Mouse (Mus musculus): Measurements from ENCODE around the gene Gm43518. TPM values are rescaled to one million over a fixed set of nuclear protein-coding genes. Genes with fewer than 3 reads are reported as not detected.

Gene Gm43518
- not detected in 2 replicates for polyA plus RNA-seq (2012)

GRCm38 (mm10) chr5:123927118-123927517, at the start of gene Gm43518:
TSS of gene Gm43518 (plus strand) at chr5:123927418.
- TF ChIP-seq GATA1 (IDR thresholded peaks at IDR 0.05; ENCODE audit: low read length), result no peak

- no peak for TF ChIP-seq GATA1 (IDR thresholded peaks at IDR 0.05; ENCODE audit: low read length)
Observed at GRCm38 (mm10) chr5:123878056-123878455, 49.2 kb upstream of the Gm43518 start.

GRCm38 (mm10) chr5:123879928-123880327, 47.3 kb upstream of the Gm43518 start, which contains the start of gene Hcar1:
TSS of gene Hcar1 (minus strand) at chr5:123880020.
- no peak for TF ChIP-seq GATA1 (IDR thresholded peaks at IDR 0.05; ENCODE audit: low read length)

GRCm38 (mm10) chr5:123880778-123881177, 46.4 kb upstream of the Gm43518 start:
- TF ChIP-seq GATA1 (IDR thresholded peaks at IDR 0.05; ENCODE audit: low read length), result no peak

- no peak for TF ChIP-seq GATA1 (IDR thresholded peaks at IDR 0.05; ENCODE audit: low read length)
Observed at GRCm38 (mm10) chr5:123883891-123884290, 43.3 kb upstream of the Gm43518 start.

- no peak for TF ChIP-seq GATA1 (IDR thresholded peaks at IDR 0.05; ENCODE audit: low read length)
Observed at GRCm38 (mm10) chr5:123884332-123884731, 42.9 kb upstream of the Gm43518 start.

GRCm38 (mm10) chr5:123886365-123886764, 40.9 kb upstream of the Gm43518 start:
- no peak for TF ChIP-seq GATA1 (IDR thresholded peaks at IDR 0.05; ENCODE audit: low read length)

- no peak for TF ChIP-seq GATA1 (IDR thresholded peaks at IDR 0.05; ENCODE audit: low read length)
Observed at GRCm38 (mm10) chr5:123890312-123890711, 36.9 kb upstream of the Gm43518 start.

- no peak for TF ChIP-seq GATA1 (IDR thresholded peaks at IDR 0.05; ENCODE audit: low read length)
Observed at GRCm38 (mm10) chr5:123890987-123891386, 36.2 kb upstream of the Gm43518 start.

GRCm38 (mm10) chr5:123891669-123892068, 35.5 kb upstream of the Gm43518 start:
- no peak for TF ChIP-seq GATA1 (IDR thresholded peaks at IDR 0.05; ENCODE audit: low read length)

- no peak for TF ChIP-seq GATA1 (IDR thresholded peaks at IDR 0.05; ENCODE audit: low read length)
Observed at GRCm38 (mm10) chr5:123893520-123893919, 33.7 kb upstream of the Gm43518 start.

GRCm38 (mm10) chr5:123896395-123896794, 30.8 kb upstream of the Gm43518 start:
- no peak for TF ChIP-seq GATA1 (IDR thresholded peaks at IDR 0.05; ENCODE audit: low read length)

- TF ChIP-seq GATA1 (IDR thresholded peaks at IDR 0.05; ENCODE audit: low read length), result no peak
Observed at GRCm38 (mm10) chr5:123897352-123897751, 29.9 kb upstream of the Gm43518 start.

- no peak for TF ChIP-seq GATA1 (IDR thresholded peaks at IDR 0.05; ENCODE audit: low read length)
Observed at GRCm38 (mm10) chr5:123904059-123904672, 23.1 kb upstream of the Gm43518 start.

- no peak for TF ChIP-seq GATA1 (IDR thresholded peaks at IDR 0.05; ENCODE audit: low read length)
Observed at GRCm38 (mm10) chr5:123906146-123906975, 20.9 kb upstream of the Gm43518 start.

GRCm38 (mm10) chr5:123906976-123907630, 20.1 kb upstream of the Gm43518 start, which contains the start of gene Denr:
TSS of gene Denr (plus strand) at chr5:123907175.
- no peak for TF ChIP-seq GATA1 (IDR thresholded peaks at IDR 0.05; ENCODE audit: low read length)
